Mouse (Mus musculus) bone marrow, adult 2 months (tissue): ENCODE measurements around the gene Tgfbrap1. TPM values are rescaled to one million over a fixed set of nuclear protein-coding genes. Genes with fewer than 3 reads are reported as not detected.
"Not testable (repeated sequence)": the region's sequence is repeated elsewhere in the genome, so short reads cannot be mapped to it uniquely, and the experiment has no call there.

Experiments used
- H3K27ac ChIP-seq: fragments of 200-500 bp; 2 replicates; pipeline ENCODE4 v1.5.1; 2012; ENCODE audit warnings: low read depth, mild to moderate bottlenecking, control low read depth, inconsistent platforms, low read length; ENCODE audit not compliant: control insufficient read depth, poor library complexity, insufficient read depth
- H3K4me1 ChIP-seq: fragments of 200-500 bp; 2 replicates; pipeline ENCODE4 v1.6.1; 2011; ENCODE audit warnings: low read length; ENCODE audit not compliant: control insufficient read depth, insufficient read depth
- H3K4me3 ChIP-seq: fragments of 200-500 bp; replicated peaks from 2 replicates; pipeline ENCODE3; 2011; ENCODE audit warnings: mild to moderate bottlenecking, low read depth, low read length, control low read depth; ENCODE audit not compliant: control insufficient read depth
- CTCF ChIP-seq: fragments of 200-500 bp; IDR thresholded peaks from 2 replicates; pipeline ENCODE4 v1.5.1; 2011; ENCODE audit warnings: low read length, control low read depth; ENCODE audit not compliant: control insufficient read depth, insufficient read depth
- POLR2A ChIP-seq: fragments of 200-500 bp; IDR thresholded peaks from 2 replicates; pipeline ENCODE4 v1.6.1; 2011; ENCODE audit warnings: low read depth, mild to moderate bottlenecking, control low read depth, low read length, borderline replicate concordance; ENCODE audit not compliant: control insufficient read depth
- WGBS: fragments of 180-500 bp; shearing (Covaris S2); methylation state at CpG from one replicate; pipeline ENCODE4 v1.1.7; 2018; 5-methylcytosine and 5-hydroxymethylcytosine counted together
- polyA plus RNA-seq: library from polyadenylated mRNA; stranded (reverse); fragments of >200 nt; gene quantifications from 2 replicates; pipeline ENCODE4 v1.2.4, GENCODE M21; 2011; ENCODE audit warnings: low replicate concordance; ENCODE audit not compliant: missing spikeins, insufficient read depth, insufficient read length

Gene Tgfbrap1
- polyA plus RNA-seq, 1 experiment = 11.2 TPM

DNA sequence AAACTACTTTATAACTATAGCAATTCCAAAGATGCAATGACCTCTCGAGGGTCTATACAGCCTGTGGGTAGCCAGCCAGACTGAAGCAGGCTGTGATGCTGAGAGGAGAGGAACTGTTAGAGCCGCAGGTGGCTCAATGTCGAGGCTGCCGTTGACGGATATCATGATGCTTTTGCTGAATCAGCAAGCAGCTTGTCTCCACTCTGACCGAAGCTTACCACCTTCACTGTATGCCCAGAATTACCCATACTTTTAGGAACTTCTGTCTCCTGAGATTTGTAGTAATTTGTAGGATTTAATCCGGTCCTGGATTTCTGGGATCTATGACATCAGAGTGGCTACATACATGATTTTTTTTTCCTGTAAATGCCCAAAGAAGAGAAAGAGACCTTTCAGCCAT lies 62.4 kb downstream of the Tgfbrap1 start:
- Histone ChIP-seq H3K4me3 (no peak overlapping the region), H3K4me1 (no peaks in the 10 kb centered on the region), H3K27ac (no peak overlapping the region)
- WGBS = 82% methylated on average over 7 of the region's 7 CpGs
- TF ChIP-seq POLR2A (no peak), CTCF (no peak)

DNA sequence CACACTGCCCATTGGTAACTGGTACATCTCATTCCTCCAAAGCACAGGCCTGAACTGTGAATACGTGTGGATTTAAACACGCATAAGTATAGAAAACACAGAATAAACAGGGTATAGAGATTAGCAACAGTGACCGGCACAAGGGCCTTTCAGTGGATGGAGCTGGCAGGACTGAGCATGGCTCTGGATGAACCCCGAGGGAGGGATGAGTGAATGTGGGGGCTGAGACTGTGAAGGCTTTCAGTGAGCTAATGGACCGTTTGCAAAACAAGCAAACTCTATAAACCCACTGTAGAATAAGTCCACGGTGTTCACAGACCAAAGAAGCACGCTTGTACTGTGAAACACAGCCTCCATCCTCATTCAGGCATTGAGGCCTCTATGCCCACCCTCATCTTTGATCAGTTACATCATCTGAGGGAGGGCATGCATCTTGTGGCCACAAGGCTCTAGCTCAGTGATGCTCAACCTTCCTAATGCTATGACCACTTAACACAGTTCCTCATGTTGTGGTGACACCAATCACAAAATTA lies 83.2 kb downstream of the Tgfbrap1 start:
- 82% methylated on average over 7 of the region's 7 CpGs for WGBS
- not testable (repeated sequence) for H3K27ac ChIP-seq, H3K4me3 ChIP-seq, H3K4me1 ChIP-seq

DNA sequence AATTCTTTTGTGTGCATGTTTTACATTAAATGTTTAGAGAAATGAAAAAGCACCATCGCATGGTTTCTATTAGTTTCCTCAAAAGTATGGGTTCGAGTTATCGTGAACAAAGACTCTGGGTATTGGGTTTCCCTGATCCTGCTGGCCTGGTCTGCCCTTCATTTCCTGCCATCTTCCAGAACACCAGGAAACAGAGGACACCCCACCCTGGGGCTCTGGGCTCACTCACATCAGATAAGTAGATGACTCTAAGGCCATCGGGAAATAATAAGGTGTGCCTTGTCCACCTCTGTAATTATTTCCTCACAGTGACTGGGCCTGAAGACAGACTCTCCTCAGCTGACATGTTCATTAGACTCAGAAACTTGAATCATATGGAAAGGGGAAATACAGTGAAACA lies 88.0 kb downstream of the Tgfbrap1 start:
- no peaks in the 10 kb centered on the region for H3K4me1 ChIP-seq
- 85% methylated on average over 4 of the region's 4 CpGs for WGBS

DNA sequence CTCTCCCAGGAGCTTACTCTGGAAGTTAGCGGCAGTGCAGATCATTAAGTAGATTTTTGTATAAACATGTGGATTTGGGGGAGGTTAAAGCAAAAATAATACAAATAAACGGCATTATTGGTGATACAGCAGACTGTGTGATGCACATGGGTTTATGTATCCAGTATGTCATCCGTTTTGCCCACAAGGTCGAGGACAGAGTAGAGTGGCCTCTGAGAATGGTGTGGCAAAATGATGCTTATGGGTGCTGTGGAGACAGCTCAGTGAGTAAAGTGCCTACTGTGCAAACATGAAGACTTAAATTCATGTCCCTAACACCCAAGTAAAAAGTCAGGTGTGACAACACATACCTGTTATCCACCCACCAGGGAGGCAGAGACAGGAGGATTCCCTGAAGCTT lies 91.9 kb downstream of the Tgfbrap1 start:
- Histone ChIP-seq H3K4me3 (no peak overlapping the region), H3K4me1 (no peaks in the 10 kb centered on the region), H3K27ac (no peak overlapping the region)
- WGBS = 80% methylated on average over 4 of the region's 4 CpGs
- TF ChIP-seq POLR2A = no peak
- no peak for TF ChIP-seq CTCF

More for the DNA sequence above, 88.0 kb downstream of the Tgfbrap1 start:
- no peak overlapping the region for H3K27ac ChIP-seq
- TF ChIP-seq POLR2A (no peak), CTCF (no peak)
- no peak overlapping the region for H3K4me3 ChIP-seq

DNA sequence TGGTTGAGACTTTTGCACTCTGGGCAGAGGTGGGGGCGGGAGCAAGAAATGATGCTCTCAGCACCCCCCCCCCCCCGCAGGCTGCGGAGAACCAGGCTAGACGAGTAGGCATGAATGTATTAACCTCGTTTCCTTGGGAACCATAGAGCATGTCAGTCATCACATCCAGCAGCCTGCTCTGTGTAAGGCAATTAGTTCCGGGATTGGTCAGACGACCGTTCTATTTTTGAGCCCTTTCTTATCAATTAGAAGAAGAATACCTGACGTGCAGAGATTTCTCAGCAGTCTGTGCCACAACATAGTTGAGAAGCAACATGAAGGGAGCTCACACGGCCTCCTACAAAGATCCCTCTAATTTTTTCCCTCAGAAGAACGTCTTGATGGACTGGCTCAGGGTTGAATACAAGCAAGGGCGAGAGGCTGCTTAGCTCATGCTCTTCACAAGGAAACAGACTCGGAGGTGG lies 92.4 kb downstream of the Tgfbrap1 start:
- H3K27ac ChIP-seq = no peak overlapping the region
- TF ChIP-seq CTCF = no peak
- TF ChIP-seq POLR2A = no peak
- 80% methylated on average over 13 of the region's 13 CpGs for WGBS

More for the DNA sequence above, 92.4 kb downstream of the Tgfbrap1 start:
- no peak overlapping the region for H3K4me3 ChIP-seq
- H3K4me1 ChIP-seq = no peaks in the 10 kb centered on the region

Other genes with a start within 250 kb of the Tgfbrap1 start
- gene Mrps9, start 247.4 kb downstream of the Tgfbrap1 start, polyA plus RNA-seq = 27.0 and 44.4 TPM in 2 replicates
- gene Gpr45, start 145.8 kb downstream of the Tgfbrap1 start, polyA plus RNA-seq = not detected in 2 replicates
- gene AI597479, start 73 bp upstream of the Tgfbrap1 start, polyA plus RNA-seq = 5.1 and 5.9 TPM in 2 replicates
- 3.4 and 9.0 TPM in 2 replicates for gene Fhl2, start 98.3 kb upstream of the Tgfbrap1 start, polyA plus RNA-seq